Mouse (Mus musculus) hindbrain, embryonic 12.5 days (tissue): ENCODE results near the gene S100a11. TPM values are rescaled to one million over a fixed set of nuclear protein-coding genes. Genes with fewer than 3 reads are reported as not detected.
A peak's percentile ranks its signal among the peaks of the same experiment; 100 is the strongest.

Experiments used
- ATAC-seq: fragments of 200-750 bp; cut with Nextera tagmentation; 2 replicates; pipeline ENCODE4 v1.8.0; 2017; ENCODE audit warnings: moderate TSS enrichment; ENCODE audit not compliant: low FRiP score
- H3K27ac ChIP-seq: fragments of 300-500 bp; sonication (generic); 2 replicates; pipeline ENCODE4 v1.5.1; 2016; ENCODE audit warnings: mild to moderate bottlenecking
- H3K27me3 ChIP-seq: fragments of 300-500 bp; sonication (generic); 2 replicates; pipeline ENCODE4 v1.6.1; 2016; ENCODE audit warnings: mild to moderate bottlenecking
- H3K36me3 ChIP-seq: fragments of 300-500 bp; sonication (generic); 2 replicates; pipeline ENCODE4 v1.6.1; 2016; ENCODE audit warnings: mild to moderate bottlenecking
- H3K4me1 ChIP-seq: fragments of 300-500 bp; sonication (generic); 2 replicates; pipeline ENCODE4 v1.6.1; 2016
- H3K4me2 ChIP-seq: fragments of 300-500 bp; sonication (generic); replicated peaks from 2 replicates; pipeline ENCODE4 v1.6.1; 2016; ENCODE audit warnings: mild to moderate bottlenecking
- H3K4me3 ChIP-seq: fragments of 300-500 bp; sonication (generic); 2 replicates; pipeline ENCODE4 v1.5.1; 2016; ENCODE audit warnings: mild to moderate bottlenecking
- H3K9ac ChIP-seq: fragments of 300-500 bp; sonication (generic); 2 replicates; pipeline ENCODE4 v1.6.1; 2016; ENCODE audit warnings: mild to moderate bottlenecking, moderate library complexity
- H3K9me3 ChIP-seq: fragments of 300-500 bp; sonication (generic); replicated peaks from 2 replicates; pipeline ENCODE4 v1.6.1; 2016; ENCODE audit warnings: mild to moderate bottlenecking
- WGBS: fragments of 180-500 bp; shearing (Covaris S2); methylation state at CpG from one replicate; pipeline ENCODE4 v1.1.7; 2016; 5-methylcytosine and 5-hydroxymethylcytosine counted together
- polyA plus RNA-seq: library from polyadenylated mRNA; unstranded; fragments of >200 nt; fragmentation: Nextera tagmentation; extraction: Ambion mirVana; gene quantifications from 2 replicates; pipeline ENCODE4 v1.2.1, GENCODE M21; 2016

Gene S100a11
- polyA plus RNA-seq, 1 experiment from 2014 or later: 628 TPM

DNA sequence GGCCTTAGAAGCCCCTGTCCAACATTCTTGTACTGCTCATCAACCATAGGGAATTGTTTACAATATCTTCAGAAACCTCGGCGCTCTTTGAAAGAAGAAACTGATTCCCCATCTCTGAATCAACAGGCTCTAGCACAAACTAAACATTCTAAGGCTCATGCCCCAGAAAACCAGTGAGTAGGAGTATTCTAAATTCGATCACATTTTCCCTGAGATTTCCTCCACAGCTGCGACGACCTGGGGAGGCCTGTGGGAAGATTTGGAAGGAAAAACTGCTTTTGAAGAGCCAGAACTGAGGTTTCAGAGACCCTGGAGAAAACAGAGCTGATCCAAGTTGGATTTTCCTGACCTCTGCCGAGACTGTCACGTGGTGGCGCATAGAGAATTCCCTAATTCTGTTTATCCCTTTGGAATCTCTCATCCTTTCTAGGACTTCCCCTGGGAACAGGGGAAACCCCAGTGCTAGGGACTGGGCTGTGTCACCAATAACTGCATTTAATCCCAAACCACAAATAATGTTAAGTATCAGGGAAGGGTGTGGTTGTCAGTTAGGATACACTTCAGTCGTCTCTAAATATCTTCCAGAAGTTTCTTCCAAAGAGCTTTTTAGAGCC lies 33.6 kb downstream of the S100a11 start:
- 64% methylated on average over 9 of the region's 9 CpGs for WGBS
- Histone ChIP-seq H3K9ac (no peak overlapping the region), H3K27me3 (0 out of 2 replicates have a peak, but pooled peaks cover 13% of the 10 kb centered on the region), H3K9me3 (no peaks in the 10 kb centered on the region), H3K4me3 (no peak overlapping the region), H3K27ac (no peak overlapping the region), H3K4me2 (no peak overlapping the region), H3K36me3 (no peaks in the 10 kb centered on the region), H3K4me1 (peaks cover 19% of the 10 kb centered on the region)
- no peak for ATAC-seq

DNA sequence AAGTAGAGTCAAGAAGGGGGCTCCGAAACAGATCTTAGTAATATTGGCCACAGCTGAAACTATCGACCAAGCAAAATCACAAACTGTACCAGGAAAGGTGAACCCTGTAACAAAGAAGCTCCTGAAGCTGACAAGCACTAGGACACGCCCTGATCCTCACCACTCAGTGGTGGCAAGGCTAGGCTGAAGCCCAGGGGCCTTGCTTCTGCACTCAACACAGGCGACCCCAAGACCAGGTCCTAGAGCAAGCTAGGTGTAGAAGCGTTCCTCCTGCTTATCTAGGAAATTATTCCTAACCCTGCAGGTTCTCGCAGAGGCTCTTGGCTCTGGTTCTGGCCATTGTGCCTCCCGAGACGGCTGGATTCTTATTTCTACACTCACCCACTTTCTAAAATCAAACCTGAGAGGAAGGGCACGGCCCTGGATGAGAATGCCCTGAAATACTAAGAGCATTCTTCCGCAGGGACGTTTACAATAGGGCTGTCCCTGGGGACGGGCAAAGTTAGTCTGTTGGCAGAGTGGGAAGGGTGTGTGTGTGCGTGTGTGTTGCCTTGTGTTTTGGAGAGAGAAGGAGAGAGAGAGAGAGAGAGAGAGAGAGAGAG lies 34.2 kb downstream of the S100a11 start:
- no peaks in the 10 kb centered on the region for H3K36me3 ChIP-seq
- WGBS: 24% methylated on average over 13 of the region's 13 CpGs
- peak overlapping the region; percentile 74; the same call in 1 of the 2 replicates for H3K9ac ChIP-seq
- H3K4me3 ChIP-seq: peak overlapping the region; percentile 56
- no peak overlapping the region for H3K27ac ChIP-seq
- peak; percentile 51 for ATAC-seq
- no peaks in the 10 kb centered on the region for H3K9me3 ChIP-seq
- peaks cover 19% of the 10 kb centered on the region for H3K4me1 ChIP-seq
- peak overlapping the region; percentile 93 for H3K4me2 ChIP-seq
- H3K27me3 ChIP-seq: 0 out of 2 replicates have a peak, but pooled peaks cover 13% of the 10 kb centered on the region

DNA sequence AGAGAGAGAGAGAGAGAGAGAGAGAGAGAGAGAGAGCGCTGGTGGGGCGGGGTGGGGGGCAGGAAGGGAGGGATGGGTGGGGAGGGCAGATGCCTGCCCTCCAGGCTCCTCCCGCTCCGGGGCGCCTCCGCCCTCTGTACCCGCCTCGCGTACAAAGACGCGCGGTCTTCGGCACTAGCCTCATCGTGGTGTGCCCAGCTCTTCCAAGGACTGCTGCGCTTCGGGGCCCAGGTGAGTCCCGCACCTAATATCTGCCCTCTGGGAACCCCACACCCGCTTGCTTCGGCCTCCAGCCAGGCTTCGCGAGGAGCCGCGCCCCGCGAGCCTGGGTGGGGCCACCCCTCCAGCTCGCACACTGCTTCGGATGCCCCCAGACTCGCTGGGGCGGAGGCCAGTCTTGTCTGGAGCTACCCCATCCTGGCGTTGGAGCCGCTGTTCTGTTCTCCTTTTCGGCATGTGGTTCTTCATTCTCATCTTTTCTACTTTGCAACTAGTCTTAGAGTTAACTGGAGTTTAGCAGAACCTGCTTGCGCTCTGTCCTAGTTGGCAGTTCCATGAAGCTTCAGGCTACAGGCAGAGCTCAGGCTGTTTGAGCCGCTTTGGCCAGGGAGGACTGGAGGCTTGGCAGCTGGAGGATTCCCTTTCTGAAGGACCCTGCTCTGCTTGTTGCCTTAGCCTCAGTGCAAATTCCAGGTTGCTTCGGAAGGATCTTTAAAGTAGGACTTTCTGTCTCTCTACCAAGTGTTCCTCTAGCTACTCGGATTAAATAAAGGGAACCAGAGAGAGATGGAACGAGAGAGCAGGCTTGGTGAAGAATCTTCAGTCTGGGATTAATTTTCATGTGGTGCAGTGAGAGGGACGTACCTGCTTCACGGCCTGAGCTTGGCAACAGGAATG lies 34.9 kb downstream of the S100a11 start, which contains the start of gene S100a10:
Gene S100a10, plus strand, starts transcription at position 100 of the 897 bp plus-strand sequence.
- ATAC-seq: peak; percentile 88
- peaks cover 19% of the 10 kb centered on the region for H3K4me1 ChIP-seq
- H3K4me2 ChIP-seq: peak within 1 kb of the TSS; percentile 93
- no peaks in the 10 kb centered on the region for H3K36me3 ChIP-seq
- H3K27ac ChIP-seq: peak within 1 kb of the TSS; percentile 62
- peak within 1 kb of the TSS; percentile 56 for H3K4me3 ChIP-seq
- no peaks in the 10 kb centered on the region for H3K9me3 ChIP-seq
- H3K9ac ChIP-seq: peak within 1 kb of the TSS; percentile 74
- H3K27me3 ChIP-seq: 0 out of 2 replicates have a peak, but pooled peaks cover 13% of the 10 kb centered on the region
- 3% methylated on average over 36 of the region's 39 CpGs for WGBS

DNA sequence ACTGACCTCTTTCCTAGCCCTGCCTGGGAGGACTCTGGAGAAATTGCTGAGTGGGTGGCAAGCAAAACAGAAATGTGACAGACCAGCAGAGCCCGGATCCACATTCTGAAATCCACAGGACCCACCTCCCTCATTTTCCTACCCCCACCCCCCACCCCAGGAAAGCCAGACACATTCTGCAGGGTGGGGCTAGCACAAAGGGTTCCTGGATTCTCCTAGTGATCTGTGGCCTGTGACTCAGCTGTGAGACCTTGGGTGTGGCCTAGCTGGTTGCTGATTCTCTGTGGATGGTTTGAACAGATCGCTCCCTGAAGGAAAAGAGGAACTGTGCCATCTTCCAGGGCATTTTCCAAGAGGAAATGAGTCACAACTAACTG lies 35.6 kb downstream of the S100a11 start:
- Histone ChIP-seq H3K4me1 (peaks cover 19% of the 10 kb centered on the region), H3K36me3 (no peaks in the 10 kb centered on the region), H3K4me3 (peak overlapping the region; percentile 56), H3K27ac (peak overlapping the region; percentile 62; the same call in 1 of the 2 replicates), H3K27me3 (0 out of 2 replicates have a peak, but pooled peaks cover 13% of the 10 kb centered on the region), H3K4me2 (peak overlapping the region; percentile 93), H3K9ac (peak overlapping the region; percentile 74; the same call in 1 of the 2 replicates), H3K9me3 (no peaks in the 10 kb centered on the region)
- 33% methylated on average over 2 of the region's 2 CpGs for WGBS
- ATAC-seq: no peak

DNA sequence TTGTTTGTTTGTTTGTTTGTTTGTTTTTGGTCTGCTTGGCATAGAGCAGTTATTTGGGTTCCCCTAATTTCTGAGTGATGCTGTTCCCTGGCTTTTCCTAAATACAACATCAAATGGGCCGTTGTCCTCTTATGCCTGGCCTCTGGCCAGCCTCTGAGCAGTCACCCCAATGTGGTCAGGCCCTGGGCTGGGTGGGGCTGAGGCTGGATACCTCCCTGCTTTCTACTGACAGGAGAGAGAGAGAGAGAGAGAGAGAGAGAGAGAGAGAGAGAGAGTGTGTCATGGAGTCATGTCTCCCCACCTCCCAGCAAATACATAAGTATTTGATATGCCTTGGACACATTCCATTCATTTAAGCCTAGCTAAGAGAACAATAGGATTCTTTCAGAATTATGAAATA lies 36.3 kb downstream of the S100a11 start:
- Histone ChIP-seq H3K27ac (no peak overlapping the region), H3K4me2 (peak overlapping the region; percentile 93), H3K4me3 (0 out of 2 replicates have a peak overlapping the region, but pooled peaks have one; percentile 56)

DNA sequence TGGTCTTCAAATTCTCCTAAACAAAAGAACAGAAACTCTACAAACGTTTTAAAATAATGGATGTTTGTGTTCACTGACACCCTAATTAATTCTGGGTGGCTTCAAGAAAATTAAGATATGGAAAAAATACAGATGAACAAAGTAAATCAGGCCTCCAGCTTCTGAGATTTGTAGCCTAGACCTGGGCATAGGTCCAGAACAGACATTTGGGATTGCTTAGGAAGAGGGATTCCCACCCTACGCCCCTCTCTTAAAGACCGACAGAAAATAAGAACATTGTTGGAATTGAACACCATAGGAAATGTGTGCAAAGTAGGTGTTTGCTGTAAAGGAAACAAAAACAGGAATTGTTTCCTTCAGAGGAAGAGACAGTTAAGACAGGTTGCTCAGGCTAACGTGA lies 37.2 kb downstream of the S100a11 start:
- Histone ChIP-seq H3K27ac (no peak overlapping the region), H3K9ac (no peak overlapping the region), H3K36me3 (0 out of 2 replicates have a peak, but pooled peaks cover 3% of the 10 kb centered on the region), H3K4me3 (no peak overlapping the region), H3K27me3 (0 out of 2 replicates have a peak, but pooled peaks cover 13% of the 10 kb centered on the region), H3K9me3 (no peaks in the 10 kb centered on the region), H3K4me1 (peaks cover 19% of the 10 kb centered on the region), H3K4me2 (no peak overlapping the region)
- WGBS: 53% methylated on average over 4 of the region's 4 CpGs
- no peak for ATAC-seq

More for the DNA sequence above, 36.3 kb downstream of the S100a11 start:
- H3K9ac ChIP-seq: no peak overlapping the region
- H3K9me3 ChIP-seq: no peaks in the 10 kb centered on the region
- no peak for ATAC-seq
- peaks cover 19% of the 10 kb centered on the region for H3K4me1 ChIP-seq
- 57% methylated on average over 1 of the region's 1 CpGs for WGBS
- 0 out of 2 replicates have a peak, but pooled peaks cover 13% of the 10 kb centered on the region for H3K27me3 ChIP-seq
- H3K36me3 ChIP-seq: no peaks in the 10 kb centered on the region

DNA sequence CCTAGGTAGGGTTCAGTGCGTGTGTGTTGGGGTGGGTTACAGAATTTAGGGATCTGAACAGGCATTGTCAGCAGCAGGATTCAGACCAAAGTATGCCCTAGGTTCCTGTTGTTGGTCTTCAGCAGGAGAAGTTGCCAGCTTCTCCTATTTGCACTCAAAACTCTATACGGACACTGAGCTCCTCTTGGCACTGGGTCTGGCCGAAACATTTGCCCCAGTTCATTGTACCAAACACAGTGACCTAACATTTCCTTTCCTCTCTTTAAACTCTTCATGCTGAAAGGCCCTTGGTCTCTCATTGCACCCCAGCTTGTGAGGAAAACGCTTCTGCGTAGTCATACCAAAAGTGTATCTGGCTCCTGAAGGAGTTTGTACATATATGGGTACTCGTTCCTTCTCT lies 39.7 kb downstream of the S100a11 start:
- Histone ChIP-seq H3K4me2 (no peak overlapping the region), H3K9me3 (no peaks in the 10 kb centered on the region), H3K36me3 (0 out of 2 replicates have a peak, but pooled peaks cover 6% of the 10 kb centered on the region), H3K27me3 (0 out of 2 replicates have a peak, but pooled peaks cover 10% of the 10 kb centered on the region), H3K4me3 (no peak overlapping the region), H3K27ac (no peak overlapping the region), H3K9ac (no peak overlapping the region), H3K4me1 (peaks cover 15% of the 10 kb centered on the region)
- WGBS: 91% methylated on average over 6 of the region's 6 CpGs
- ATAC-seq: no peak

DNA sequence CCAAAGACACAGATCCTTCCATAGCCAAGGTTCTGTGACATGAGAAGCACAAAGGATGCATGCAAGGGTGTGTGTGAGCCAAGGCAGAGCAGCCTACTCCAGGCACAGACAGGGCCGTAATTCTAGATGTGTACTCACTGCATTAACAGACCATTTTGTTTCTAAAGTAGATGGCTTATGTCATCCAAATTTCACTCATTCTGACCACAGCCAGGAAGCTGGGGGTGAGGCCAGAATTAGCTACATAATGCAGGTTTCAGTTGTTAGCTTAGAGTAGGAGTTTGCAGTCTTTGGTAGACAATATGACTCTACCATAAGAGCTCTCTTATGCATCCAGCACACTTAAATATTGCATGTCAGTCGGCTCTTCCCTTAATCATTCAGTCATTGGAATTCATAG lies 42.1 kb downstream of the S100a11 start:
- 88% methylated on average over 2 of the region's 2 CpGs for WGBS
- Histone ChIP-seq H3K36me3 (0 out of 2 replicates have a peak, but pooled peaks cover 6% of the 10 kb centered on the region), H3K4me3 (no peak overlapping the region), H3K9me3 (no peaks in the 10 kb centered on the region), H3K4me1 (0 out of 2 replicates have a peak, but pooled peaks cover 3% of the 10 kb centered on the region), H3K27me3 (no peaks in the 10 kb centered on the region), H3K4me2 (no peak overlapping the region), H3K27ac (no peak overlapping the region), H3K9ac (no peak overlapping the region)
- no peak for ATAC-seq

DNA sequence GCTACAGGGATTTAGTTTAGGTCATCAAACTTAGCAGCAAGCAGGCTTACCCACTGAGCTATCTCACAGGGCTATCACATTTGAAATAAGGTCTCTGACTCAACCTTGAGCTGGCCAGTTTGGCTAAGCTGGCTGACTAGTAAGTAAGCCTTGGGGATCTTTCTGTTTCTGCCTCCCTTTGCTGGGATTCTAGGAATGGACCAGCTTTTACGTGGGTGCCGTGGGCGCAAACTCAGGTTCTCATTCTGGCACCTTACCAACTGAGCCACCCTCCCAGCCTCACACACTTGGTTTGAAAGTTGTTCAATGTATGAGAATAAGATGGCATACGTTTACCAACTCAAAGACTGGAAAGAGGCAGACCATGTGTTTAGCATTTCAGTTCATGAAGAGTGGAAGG lies 42.9 kb downstream of the S100a11 start:
- no peak overlapping the region for H3K27ac ChIP-seq
- no peak overlapping the region for H3K4me2 ChIP-seq
- no peaks in the 10 kb centered on the region for H3K9me3 ChIP-seq
- H3K27me3 ChIP-seq: no peaks in the 10 kb centered on the region
- ATAC-seq: no peak
- 96% methylated on average over 4 of the region's 4 CpGs for WGBS
- no peak overlapping the region for H3K4me3 ChIP-seq
- H3K9ac ChIP-seq: no peak overlapping the region
- 0 out of 2 replicates have a peak, but pooled peaks cover 6% of the 10 kb centered on the region for H3K36me3 ChIP-seq
- H3K4me1 ChIP-seq: no peaks in the 10 kb centered on the region

DNA sequence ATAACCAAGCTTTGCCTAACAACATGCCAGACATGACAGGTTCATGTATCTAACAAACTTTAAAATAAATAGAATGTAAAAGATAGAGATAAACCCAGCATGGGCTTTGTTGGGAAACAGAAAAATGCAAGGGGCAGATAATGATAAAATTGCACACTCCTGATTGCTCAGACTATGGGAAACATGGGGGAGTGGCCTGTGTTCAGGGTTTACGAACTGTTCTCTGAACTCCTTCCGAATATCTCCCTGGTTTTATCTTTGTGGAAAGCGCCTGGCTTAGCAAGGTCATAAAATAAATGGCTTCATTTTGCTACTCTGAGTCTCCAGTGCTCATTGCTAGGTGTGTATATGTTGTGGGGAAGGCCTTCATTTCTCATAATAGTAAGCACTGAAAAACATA lies 46.6 kb downstream of the S100a11 start:
- 0 out of 2 replicates have a peak, but pooled peaks cover 3% of the 10 kb centered on the region for H3K4me1 ChIP-seq
- no peak overlapping the region for H3K27ac ChIP-seq
- 95% methylated on average over 3 of the region's 3 CpGs for WGBS
- 0 out of 2 replicates have a peak, but pooled peaks cover 6% of the 10 kb centered on the region for H3K36me3 ChIP-seq
- ATAC-seq: no peak
- H3K9me3 ChIP-seq: no peaks in the 10 kb centered on the region
- no peak overlapping the region for H3K9ac ChIP-seq
- no peak overlapping the region for H3K4me3 ChIP-seq
- H3K27me3 ChIP-seq: no peaks in the 10 kb centered on the region
- H3K4me2 ChIP-seq: no peak overlapping the region

DNA sequence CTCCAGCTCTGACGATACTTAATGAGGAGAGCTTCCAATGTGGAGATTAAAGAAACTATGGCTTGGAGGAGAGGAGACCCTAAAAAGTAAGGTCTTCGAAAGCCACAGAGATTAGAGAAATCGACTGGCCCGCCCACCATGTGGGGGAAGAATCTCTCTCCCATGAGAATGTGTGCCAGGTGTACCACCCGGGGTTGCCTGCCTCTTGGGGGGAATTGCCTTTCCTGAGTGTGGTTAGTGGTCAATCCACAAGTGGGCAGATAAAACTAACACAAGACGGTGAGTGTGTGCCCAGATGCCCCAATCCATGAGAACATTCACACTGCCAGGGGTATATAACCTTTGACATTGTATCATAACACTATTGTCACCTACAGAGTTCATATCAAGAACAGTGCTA lies 47.4 kb downstream of the S100a11 start:
- WGBS: 93% methylated on average over 6 of the region's 6 CpGs

More for the DNA sequence above, 47.4 kb downstream of the S100a11 start:
- no peaks in the 10 kb centered on the region for H3K27me3 ChIP-seq
- no peaks in the 10 kb centered on the region for H3K9me3 ChIP-seq
- no peak overlapping the region for H3K27ac ChIP-seq
- ATAC-seq: no peak
- 0 out of 2 replicates have a peak, but pooled peaks cover 3% of the 10 kb centered on the region for H3K4me1 ChIP-seq
- no peak overlapping the region for H3K4me2 ChIP-seq
- no peak overlapping the region for H3K9ac ChIP-seq
- H3K36me3 ChIP-seq: 0 out of 2 replicates have a peak, but pooled peaks cover 2% of the 10 kb centered on the region
- H3K4me3 ChIP-seq: no peak overlapping the region
